Mouse (Mus musculus) cerebellum, postnatal 14 days (tissue): ENCODE measurements at regions not wholly inside any gene's neighbourhood (a gene's known extent, or its start where the extent isn't known, plus 50 kb on each side); places are given as distances from the start of the nearest gene placed in this dataset.

Experiments used
- DNase-seq, 2 experiments: peaks; one replicate each; pipeline ENCODE4 v3.0.0; 2021; ENCODE audit warnings: mixed read lengths in 2 of 2

DNA sequence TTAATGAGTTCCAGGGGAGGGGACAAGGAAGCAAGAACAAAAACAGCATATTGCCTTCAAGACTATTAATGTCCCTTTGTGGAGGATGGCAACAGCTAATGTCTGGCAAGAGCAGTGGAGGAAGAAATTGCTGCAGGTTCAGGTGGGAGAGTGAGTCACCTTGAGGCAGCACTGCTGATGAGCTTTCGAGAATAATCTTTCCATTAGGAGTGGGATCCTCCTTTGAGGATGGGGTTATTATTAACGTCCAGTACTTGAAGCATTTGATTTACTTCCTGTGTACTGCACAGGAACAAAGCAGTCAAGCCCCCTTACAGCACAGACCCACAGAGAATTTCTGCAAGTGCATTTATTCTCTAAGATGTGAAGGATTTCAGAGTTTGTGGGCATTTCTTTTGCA, 671.2 kb upstream of the Stxbp6 start:
- DNase-seq = no peak

DNA sequence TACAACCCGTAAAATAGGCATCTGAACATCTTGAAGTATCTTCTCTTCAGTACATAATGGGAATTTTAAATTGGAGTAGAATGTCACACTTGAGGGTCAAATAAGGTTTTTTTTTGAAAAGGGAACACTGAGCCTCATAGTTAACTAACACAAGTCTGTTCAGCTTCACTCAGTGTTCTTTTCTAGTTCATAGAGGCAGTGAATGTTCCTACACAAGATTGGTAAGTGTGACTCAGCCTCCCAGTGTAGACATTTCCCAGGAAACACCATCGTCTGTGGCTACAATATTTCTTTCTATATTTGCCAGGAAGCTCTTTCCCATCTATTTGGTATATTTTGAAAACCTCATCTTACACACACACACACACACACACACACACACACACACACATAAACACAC, 670.1 kb upstream of the Stxbp6 start:
- no peak for DNase-seq

GRCm38 (mm10) chr12:45733661-45734060, 659.2 kb upstream of the Stxbp6 start:
- no peak for DNase-seq

- DNase-seq = no peak
These were observed 650.3 kb upstream of the Stxbp6 start for GRCm38 (mm10) chr12:45724565-45725370.

GRCm38 (mm10) chr12:45711351-45711750, 636.8 kb upstream of the Stxbp6 start:
- DNase-seq = no peak

- no peak for DNase-seq
These were observed 636.3 kb upstream of the Stxbp6 start for GRCm38 (mm10) chr12:45710766-45711165.

- no peak for DNase-seq
These were observed 614.8 kb upstream of the Stxbp6 start for GRCm38 (mm10) chr12:45689291-45689690.

- no peak for DNase-seq
These were observed 612.3 kb upstream of the Stxbp6 start for GRCm38 (mm10) chr12:45686765-45687164.

DNA sequence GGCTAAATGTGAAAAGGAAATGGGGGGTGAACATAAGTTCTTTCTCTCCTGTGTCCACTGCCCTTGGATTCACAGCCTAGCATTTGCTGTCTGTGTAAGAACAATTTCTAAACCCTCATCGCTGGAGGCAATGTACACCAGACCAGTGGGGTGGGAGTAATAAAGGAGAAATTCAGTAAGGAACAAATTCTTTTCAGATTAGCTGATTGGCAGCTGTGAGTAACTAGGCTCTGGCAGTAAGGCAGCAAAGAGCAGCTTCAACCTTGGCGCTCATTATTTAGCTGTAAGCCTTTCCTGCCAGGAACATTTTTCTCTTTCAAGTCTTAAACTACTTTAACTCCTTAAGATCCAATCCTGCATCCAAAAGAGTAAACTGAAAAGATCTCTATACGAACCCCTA, 597.9 kb upstream of the Stxbp6 start:
- no peak for DNase-seq

- no peak for DNase-seq
These were observed 597.0 kb upstream of the Stxbp6 start for GRCm38 (mm10) chr12:45671554-45671948.

DNA sequence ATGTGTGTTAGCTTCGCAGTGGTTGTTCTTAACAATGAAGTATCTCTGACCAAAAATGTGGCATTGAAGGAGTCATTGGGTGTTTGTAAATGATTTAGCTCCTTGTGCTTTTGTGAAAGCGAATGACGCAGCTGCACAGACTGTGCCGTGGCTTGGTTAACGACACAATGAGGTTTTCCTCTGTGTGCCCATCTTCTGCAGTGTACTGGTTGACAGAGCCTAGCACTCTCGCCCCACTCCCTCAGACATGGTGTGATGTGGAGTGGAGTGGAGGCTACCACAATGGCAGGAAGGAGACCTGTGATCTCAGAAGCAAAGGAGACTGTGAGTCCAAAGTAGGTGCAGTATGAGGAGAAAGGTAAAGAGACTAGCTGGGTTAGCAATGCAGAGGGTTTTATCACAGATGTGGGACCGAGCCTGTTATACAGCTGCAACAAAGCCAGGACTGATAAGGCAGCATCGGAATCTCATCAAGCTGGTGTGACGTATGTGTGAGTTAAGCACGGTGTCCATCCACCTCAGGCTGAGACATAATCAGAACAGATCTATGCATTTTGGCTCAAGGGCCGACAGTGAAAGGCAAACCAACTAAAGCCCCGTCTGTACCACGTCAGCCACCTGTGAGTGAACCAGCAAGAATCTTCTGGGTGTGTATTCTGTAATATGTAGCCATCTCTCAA, 596.5 kb upstream of the Stxbp6 start:
- DNase-seq = no peak

DNA sequence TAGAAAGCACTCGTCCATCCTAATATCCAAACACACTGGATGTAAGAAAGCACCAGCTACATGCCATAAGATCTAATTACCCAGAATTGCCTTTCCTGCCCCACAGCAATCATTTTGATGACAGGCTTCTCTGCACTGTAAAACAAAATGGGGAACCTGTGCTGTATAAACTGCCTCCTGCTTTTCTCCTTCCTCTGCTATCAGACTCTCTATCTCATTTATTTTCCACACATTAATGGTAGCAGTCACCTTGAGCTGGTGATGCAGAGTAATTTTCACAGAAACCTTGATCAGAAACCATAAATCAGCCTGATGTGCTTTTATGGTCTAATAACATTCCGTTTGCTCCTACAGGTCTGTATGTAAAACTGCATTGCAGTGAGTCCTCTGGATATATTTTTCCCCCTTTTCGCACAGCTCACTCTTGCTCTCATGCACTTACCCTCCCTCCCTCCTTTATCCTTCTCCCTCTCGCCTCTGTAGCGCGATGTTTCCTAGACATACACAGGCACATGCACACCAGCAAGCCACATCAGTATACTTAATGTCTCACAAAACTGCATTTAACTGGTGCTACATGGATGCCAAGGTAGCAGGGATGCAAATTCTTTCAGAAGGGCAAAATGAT, 595.9 kb upstream of the Stxbp6 start:
- DNase-seq = no peak

DNA sequence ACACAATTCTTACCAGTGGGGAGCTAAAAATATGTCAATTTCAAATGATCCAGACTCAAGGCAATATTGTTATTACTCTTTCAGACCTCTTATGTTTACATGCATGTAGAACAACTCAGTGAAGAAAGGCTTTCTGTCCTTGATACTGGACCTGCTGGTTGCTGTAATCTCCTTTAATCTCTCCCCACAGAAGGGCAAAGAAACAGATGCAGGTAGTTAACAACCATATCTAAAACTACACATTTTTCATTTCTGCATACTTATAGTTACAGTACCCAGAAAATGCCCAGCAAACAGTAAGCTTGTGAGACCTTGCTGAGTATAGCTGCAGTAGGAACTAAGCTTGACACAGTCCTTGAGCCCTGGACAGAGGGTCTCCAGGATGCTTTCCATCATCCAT, 585.1 kb upstream of the Stxbp6 start:
- DNase-seq = no peak

DNA sequence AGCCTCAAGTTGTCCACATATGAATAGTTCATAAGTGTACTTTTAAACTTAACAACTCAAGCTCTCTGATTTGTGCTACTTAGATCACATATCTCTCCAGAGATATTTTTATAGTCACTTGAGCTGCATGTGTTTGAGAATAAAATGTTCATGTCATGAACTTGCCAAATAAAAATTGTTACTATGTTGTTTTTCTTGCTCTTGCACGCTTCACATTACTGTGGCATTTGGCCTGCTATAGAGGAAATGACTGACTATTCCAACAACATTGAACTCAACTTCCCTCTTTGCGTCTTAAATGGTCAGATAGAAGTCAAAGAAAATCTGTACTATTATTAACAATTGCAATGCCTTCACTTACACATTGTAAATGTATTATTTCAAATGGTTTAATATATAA, 582.1 kb upstream of the Stxbp6 start:
- DNase-seq = no peak

DNA sequence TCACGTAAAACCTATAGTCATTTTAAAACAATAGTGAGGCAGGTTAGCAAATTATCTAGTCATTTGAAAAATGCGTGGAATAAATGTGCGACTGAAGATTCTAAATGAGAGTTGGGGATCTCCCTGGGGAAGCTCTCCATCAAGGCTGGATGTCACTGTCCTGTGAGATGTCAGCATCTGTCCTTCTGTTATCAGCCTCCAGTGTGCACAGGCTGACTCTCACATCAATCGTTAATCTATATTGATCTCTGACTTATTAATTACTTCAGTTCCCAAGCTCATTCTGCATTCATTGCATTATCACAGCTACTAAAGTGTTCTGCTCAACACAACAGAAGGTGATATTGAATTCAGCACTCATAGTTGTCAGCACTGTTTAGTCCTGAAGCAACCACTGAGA, 574.1 kb upstream of the Stxbp6 start:
- no peak for DNase-seq

- DNase-seq = no peak
These were observed 569.7 kb upstream of the Stxbp6 start for GRCm38 (mm10) chr12:45644180-45644579.

DNA sequence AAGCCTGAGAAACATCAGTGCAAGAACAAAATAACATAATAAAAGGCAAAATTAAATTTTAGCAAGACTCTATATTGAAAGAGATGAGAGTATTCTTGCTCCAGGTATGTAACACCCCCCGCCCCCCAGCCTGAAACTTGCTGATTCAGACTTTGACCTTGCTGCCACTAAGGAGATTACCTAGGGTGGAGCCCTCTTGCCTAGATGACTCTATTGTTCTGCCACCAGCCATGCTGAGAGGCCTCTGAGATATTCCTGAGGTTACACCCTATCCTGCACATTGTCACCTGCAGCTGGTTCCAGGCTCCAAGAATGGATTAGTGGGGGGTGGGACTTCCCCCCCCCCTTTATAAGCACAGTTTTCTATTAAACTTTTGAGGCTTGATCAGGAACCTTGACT, 548.3 kb upstream of the Stxbp6 start:
- no peak for DNase-seq

- DNase-seq = no peak
These were observed 545.5 kb upstream of the Stxbp6 start for GRCm38 (mm10) chr12:45620056-45620455.

GRCm38 (mm10) chr12:45614509-45615150, 540.1 kb upstream of the Stxbp6 start:
- DNase-seq = no peak

DNA sequence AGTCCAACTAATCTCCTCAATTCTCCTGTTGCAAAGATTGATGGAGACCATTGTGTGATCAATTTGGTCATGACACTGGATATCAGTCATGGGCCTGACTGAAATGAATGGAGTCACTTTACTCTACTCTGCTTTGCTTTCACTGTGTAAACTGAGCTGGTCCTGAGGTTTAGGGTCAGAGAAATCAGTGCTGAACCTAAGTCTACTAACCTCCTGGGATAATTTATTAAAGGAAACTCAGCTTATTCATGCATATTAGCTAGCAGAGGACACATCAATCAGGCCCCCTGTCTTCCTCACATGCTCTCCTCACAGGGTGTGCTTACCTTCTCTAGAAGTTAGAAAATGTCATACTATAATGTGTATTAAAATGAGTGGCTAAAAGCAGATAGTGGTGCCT, 539.6 kb upstream of the Stxbp6 start:
- no peak for DNase-seq

DNA sequence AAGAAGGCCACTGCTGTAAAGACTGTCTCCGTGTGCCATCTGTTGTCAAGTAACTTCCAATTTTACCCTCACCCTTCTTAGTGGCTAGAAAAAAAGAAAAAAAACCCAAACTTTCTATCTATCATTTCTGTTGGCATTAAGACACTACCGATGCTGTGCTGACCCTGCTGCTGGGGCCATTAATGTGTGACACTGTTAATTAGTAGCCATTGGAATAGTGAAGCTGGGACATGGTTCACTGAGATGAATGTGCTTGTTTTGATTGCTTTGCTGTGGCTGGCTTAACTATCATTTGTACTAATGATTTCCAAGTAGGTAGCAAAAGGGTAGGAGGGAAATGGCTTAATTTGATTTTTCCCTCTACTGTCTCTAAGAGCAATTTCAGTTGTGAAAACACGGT, 524.9 kb upstream of the Stxbp6 start:
- no peak for DNase-seq

DNA sequence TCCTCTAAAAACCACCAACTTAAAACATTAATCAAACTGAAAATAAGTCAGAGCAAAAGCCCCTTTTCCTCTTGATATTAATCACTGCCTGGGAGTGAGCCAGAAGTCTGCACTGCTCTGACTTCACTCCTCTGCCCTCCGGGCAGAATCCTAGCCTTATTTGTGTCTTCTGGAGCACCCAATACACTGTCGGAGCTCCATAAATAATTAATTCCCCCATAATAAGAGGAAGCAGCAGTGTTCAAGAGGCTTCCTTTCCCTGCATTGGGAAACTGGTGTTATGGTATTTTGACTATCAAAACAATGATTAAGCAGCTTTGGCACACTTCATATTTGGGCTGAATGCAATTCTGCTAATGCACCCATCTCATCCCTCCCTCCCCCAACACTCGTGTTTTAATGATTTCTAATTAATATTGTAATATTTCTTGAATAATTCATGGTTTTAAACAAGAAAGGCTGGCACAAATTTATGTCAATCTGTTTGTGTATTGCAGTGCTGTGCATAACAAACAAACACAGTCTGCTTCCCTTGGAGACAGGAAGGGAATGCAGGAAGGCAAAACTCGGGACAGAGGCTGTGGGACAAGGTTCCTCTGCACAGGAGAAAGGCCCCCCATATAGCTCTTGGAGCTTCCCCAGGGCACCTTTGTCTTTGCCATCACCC, 523.5 kb upstream of the Stxbp6 start:
- DNase-seq = no peak

- DNase-seq = no peak
These were observed 520.2 kb upstream of the Stxbp6 start for GRCm38 (mm10) chr12:45594689-45595088.
